Mouse (Mus musculus) heart, adult 2 months (tissue): ENCODE measurements around the gene Klhdc9. TPM values are rescaled to one million over a fixed set of nuclear protein-coding genes. Genes with fewer than 3 reads are reported as not detected.

Source experiments
- DNase-seq, 2 experiments: peaks; one replicate each; pipeline ENCODE4 v3.0.0; 2021
- H3K27ac ChIP-seq: fragments of 200-600 bp; 2 replicates; pipeline ENCODE4 v1.8.1; 2022
- H3K27me3 ChIP-seq: fragments of 200-500 bp; 2 replicates; pipeline ENCODE4 v1.6.1; 2012; ENCODE audit warnings: mild to moderate bottlenecking, low read length, inconsistent platforms, mixed read lengths; ENCODE audit not compliant: control insufficient read depth, insufficient read depth
- H3K36me3 ChIP-seq: fragments of 200-500 bp; 2 replicates; pipeline ENCODE4 v1.6.1; 2012; ENCODE audit warnings: low read length, inconsistent platforms; ENCODE audit not compliant: control insufficient read depth, insufficient read depth
- H3K4me1 ChIP-seq: fragments of 200-500 bp; 2 replicates; pipeline ENCODE4 v1.6.1; 2011; ENCODE audit warnings: low read length; ENCODE audit not compliant: control insufficient read depth, insufficient read depth
- H3K4me3 ChIP-seq: fragments of 200-600 bp; 2 replicates; pipeline ENCODE4 v1.8.1; 2022
- H3K79me2 ChIP-seq: fragments of 200-500 bp; replicated peaks from 2 replicates; pipeline ENCODE4 v1.6.1; 2012; ENCODE audit warnings: mild to moderate bottlenecking, inconsistent platforms, low read length, moderate library complexity, mixed read lengths; ENCODE audit not compliant: control insufficient read depth, insufficient read depth
- H3K9ac ChIP-seq: fragments of 200-500 bp; 2 replicates; pipeline ENCODE4 v1.6.1; 2012; ENCODE audit warnings: low read depth, mild to moderate bottlenecking, control low read depth, inconsistent platforms, low read length, mixed read lengths
- CTCF ChIP-seq: fragments of 200-600 bp; IDR thresholded peaks from 2 replicates; pipeline ENCODE4 v1.8.1; 2022; ENCODE audit warnings: antibody characterized with exemption, mild to moderate bottlenecking, moderate library complexity
- EP300 ChIP-seq: fragments of 200-500 bp; IDR thresholded peaks from 2 replicates; pipeline ENCODE4 v1.6.1; 2011; ENCODE audit warnings: low read depth, low read length, control low read depth; ENCODE audit not compliant: insufficient read depth
- POLR2A ChIP-seq: fragments of 200-500 bp; IDR thresholded peaks from 2 replicates; pipeline ENCODE4 v1.6.1; 2011; ENCODE audit warnings: mild to moderate bottlenecking, low read depth, low read length, control low read depth; ENCODE audit not compliant: insufficient read depth
- WGBS: fragments of 180-500 bp; shearing (Covaris S2); methylation state at CpG from one replicate; pipeline ENCODE4 v1.1.7; 2018; 5-methylcytosine and 5-hydroxymethylcytosine counted together
- intact Hi-C: fragments of 180-260 bp; cut with DNase I; formaldehyde crosslinking; loops from one replicate; pipeline ENCODE4 v1.15.1; 2025
- polyA plus RNA-seq: library from polyadenylated mRNA; depleted of rRNA; stranded (reverse); fragments of >200 nt; gene quantifications from 2 replicates; pipeline ENCODE4 v1.2.3, GENCODE M21; 2012
- total RNA-seq, 2 experiments: library from RNA; stranded (reverse); gene quantifications; 2 replicates each; pipeline ENCODE4 v1.2.3; 2021

The Klhdc9 gene
- total and polyA plus RNA-seq, 3 experiments = 0.16 to 0.25 TPM; not detected in 1

DNA sequence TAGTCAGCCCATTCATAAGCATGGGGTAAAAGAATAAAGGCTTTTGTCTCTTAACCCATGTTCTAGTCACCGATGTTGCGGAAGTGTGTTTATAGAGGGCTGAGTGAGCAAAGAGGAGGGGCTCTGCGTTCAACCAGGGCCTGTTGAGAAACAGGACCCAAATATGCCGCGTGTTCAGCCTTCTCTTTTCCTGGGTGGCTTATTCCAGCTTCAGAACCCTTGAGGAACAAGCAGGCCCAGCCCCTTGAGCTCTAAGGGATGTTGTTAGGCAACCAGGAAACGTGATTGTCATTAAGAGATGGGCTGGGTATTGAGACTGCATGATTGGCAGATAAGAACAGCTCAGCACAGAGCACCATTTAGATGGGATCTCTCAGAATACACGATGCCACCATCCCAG is 5.3 kb upstream of the Klhdc9 start:
- H3K79me2 ChIP-seq = no peaks in the 10 kb centered on the region
- no peaks in the 10 kb centered on the region for H3K27me3 ChIP-seq
- H3K4me3 ChIP-seq = no peak overlapping the region
- H3K4me1 ChIP-seq = no peaks in the 10 kb centered on the region; the same call in 1 of the 2 replicates
- TF ChIP-seq CTCF = no peak
- TF ChIP-seq POLR2A = no peak
- TF ChIP-seq EP300 = no peak
- no peak for DNase-seq
- intact Hi-C loops = no loop called here
- no peak overlapping the region for H3K27ac ChIP-seq
- WGBS = 60% methylated on average over 7 of the region's 7 CpGs
- H3K9ac ChIP-seq = no peak overlapping the region
- H3K36me3 ChIP-seq = no peaks in the 10 kb centered on the region

DNA sequence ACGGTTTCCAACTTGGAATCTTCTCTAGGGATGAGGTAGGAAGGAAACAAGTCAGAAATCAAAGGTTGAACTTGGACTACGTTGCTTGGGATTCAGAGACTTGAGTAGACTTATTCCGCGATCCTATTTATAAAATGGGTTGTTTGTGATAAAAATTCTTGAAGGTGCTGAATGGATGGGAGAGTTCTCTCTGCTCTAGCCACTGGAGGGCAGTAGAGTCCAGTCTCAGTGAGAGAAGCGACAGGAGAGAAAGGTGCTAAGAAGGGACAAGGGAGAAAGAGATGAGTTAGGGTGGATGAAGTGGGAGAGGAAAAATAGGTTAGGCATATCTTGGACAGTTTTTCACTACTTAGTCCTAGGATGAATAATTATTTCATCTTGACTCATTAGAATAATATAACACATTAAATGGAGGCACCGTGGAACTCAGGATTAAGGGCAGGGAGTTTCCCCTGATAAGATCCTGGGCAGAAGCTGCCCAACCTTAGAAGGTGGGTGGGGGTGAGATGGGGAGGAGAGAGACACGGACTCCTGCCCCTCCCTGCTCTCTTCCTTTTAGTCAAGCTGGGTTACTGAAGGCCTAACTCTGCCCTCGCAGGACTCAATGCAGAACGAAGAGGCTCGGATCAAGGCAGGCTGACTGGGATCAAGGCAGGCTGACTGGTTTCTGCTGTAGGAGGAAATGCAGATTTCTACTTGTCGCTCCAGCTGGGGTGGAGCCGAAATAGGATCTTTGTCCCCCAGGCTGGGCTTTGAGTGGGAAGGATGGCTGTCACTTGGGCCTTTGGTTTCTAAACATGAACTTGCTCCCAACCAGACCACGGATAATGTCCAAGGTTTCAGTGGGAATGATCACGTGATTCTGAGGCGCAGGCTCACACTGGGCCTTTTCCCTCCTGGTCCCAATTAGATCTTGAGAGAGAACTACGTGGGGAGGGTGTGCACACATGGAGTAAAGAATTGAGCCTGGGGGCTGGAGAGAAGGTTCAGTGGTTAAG is 807 bp upstream of the Klhdc9 start:
- TF ChIP-seq EP300 (peak; percentile 74; the same call in 1 of the 2 replicates), POLR2A (no peak), CTCF (peak; percentile 98)
- 36% methylated on average over 16 of the region's 16 CpGs for WGBS
- Histone ChIP-seq H3K27me3 (no peaks in the 10 kb centered on the region), H3K4me1 (no peaks in the 10 kb centered on the region; the same call in 1 of the 2 replicates), H3K4me3 (peak overlapping the region; percentile 13), H3K27ac (peak overlapping the region; percentile 44; the same call in 1 of the 2 replicates), H3K9ac (peak overlapping the region; percentile 49; the same call in 1 of the 2 replicates), H3K79me2 (no peaks in the 10 kb centered on the region), H3K36me3 (no peaks in the 10 kb centered on the region)
- intact Hi-C loops = loop anchor here (1.0 to 5.0 kb wide), 3 partner anchors 46 to 205 kb away; no protein-coding TSS in a partner anchor
- DNase-seq = peak; percentile 55 to 56

DNA sequence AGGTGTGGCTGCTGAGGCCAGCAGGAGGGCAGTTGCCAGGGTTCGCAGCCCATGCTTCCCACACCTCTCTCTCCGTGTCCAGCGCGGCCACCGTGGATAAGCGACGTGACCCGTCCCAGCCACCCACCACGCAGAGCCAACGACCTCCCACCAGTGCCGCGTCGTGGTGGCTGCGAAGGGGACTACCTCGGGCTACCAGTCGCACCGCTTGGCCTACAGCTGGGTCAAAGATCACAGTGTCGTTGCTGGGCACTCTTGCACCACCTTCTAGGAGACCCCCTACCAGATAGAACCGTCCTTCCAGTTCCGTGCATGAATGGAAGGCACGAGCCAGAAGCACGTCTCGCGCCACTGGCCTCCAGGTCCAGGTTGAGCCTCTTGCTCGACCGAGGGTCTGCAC is 345 bp downstream of the Klhdc9 start:
- H3K4me3 ChIP-seq = peak overlapping the region; percentile 13; the same call in 1 of the 2 replicates
- DNase-seq = peak in 1 of 2 experiments; percentile 23
- H3K27me3 ChIP-seq = no peaks in the 10 kb centered on the region
- H3K9ac ChIP-seq = peak overlapping the region; percentile 20; the same call in 1 of the 2 replicates
- WGBS = 38% methylated on average over 26 of the region's 26 CpGs
- TF ChIP-seq CTCF (no peak), EP300 (no peak), POLR2A (no peak)
- intact Hi-C loops = loop anchor here (2.0 to 5.0 kb wide), 2 partner anchors 47 to 207 kb away; no protein-coding TSS in a partner anchor
- no peaks in the 10 kb centered on the region; the same call in 1 of the 2 replicates for H3K4me1 ChIP-seq
- no peak overlapping the region; the same call in 1 of the 2 replicates for H3K27ac ChIP-seq
- H3K79me2 ChIP-seq = no peaks in the 10 kb centered on the region
- H3K36me3 ChIP-seq = no peaks in the 10 kb centered on the region

DNA sequence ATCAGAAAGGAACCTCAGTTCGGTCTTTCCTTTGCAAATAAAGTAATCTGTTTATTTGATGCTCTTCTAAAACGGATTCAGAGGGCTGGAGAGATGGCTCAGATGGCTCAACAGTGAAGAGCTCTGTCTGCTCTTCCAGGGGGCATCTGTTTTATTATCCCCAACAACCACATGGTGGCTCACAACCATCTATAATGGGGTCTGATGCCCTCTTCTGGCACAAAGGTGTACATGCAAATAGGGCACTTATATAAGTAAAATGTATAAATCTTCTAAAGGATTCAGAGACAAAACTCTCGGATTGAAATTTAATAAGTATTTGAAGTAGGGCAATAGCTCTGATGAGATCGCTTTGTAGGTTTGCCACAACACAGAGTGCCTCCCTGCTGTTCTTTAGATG is 2.2 kb downstream of the Klhdc9 start:
- Histone ChIP-seq H3K4me1 (no peaks in the 10 kb centered on the region; the same call in 1 of the 2 replicates), H3K27ac (no peak overlapping the region), H3K79me2 (no peaks in the 10 kb centered on the region), H3K9ac (no peak overlapping the region), H3K36me3 (no peaks in the 10 kb centered on the region), H3K4me3 (no peak overlapping the region), H3K27me3 (no peaks in the 10 kb centered on the region)
- intact Hi-C loops = loop anchor here (5.0 kb wide), 1 partner anchor 241 kb away; no protein-coding TSS in a partner anchor
- TF ChIP-seq CTCF = peak; percentile 75
- TF ChIP-seq EP300 = no peak
- TF ChIP-seq POLR2A = no peak
- WGBS = 74% methylated on average over 4 of the region's 4 CpGs
- no peak for DNase-seq

DNA sequence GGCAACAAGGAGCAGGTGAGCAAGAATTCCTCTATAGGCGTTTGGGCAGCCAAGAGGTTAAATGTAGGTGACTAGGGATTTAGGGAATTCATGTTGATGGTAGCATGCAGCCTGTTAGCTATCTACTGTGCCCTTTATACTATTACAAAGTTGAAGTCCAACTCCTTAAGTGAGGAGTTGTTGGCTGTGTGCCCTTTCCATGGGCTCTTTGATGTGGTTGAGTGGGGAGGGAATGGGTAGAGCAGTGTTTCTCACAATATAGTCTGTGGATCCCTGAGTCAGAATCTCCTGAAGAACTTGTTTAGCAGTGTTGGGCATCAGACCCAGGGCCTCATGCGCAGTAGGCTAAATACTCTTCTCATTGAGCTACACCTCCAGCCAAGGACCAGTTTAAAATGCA is 3.8 kb downstream of the Klhdc9 start:
- intact Hi-C loops = loop anchor here (2.0 to 5.0 kb wide), 2 partner anchors 34 to 240 kb away; no protein-coding TSS in a partner anchor
- TF ChIP-seq CTCF = no peak
- TF ChIP-seq POLR2A = no peak
- TF ChIP-seq EP300 = no peak
- no peak overlapping the region for H3K27ac ChIP-seq
- H3K9ac ChIP-seq = no peak overlapping the region
- no peak for DNase-seq
- no peaks in the 10 kb centered on the region; the same call in 1 of the 2 replicates for H3K79me2 ChIP-seq
- no peaks in the 10 kb centered on the region; the same call in 1 of the 2 replicates for H3K4me1 ChIP-seq
- no peak overlapping the region for H3K4me3 ChIP-seq
- H3K27me3 ChIP-seq = no peaks in the 10 kb centered on the region
- WGBS = 87% methylated on average over 2 of the region's 2 CpGs
- no peaks in the 10 kb centered on the region for H3K36me3 ChIP-seq
